Mouse (Mus musculus) lung, embryonic 16.5 days (tissue): ENCODE measurements around the gene Pafah1b2. TPM values are rescaled to one million over a fixed set of nuclear protein-coding genes. Genes with fewer than 3 reads are reported as not detected.

Experiments used
- ATAC-seq: fragments of 200-750 bp; cut with Nextera tagmentation; 2 replicates; pipeline ENCODE4 v1.8.0; 2017; ENCODE audit warnings: low read depth, mild to moderate bottlenecking, moderate library complexity
- H3K27ac ChIP-seq: fragments of 300-500 bp; sonication (generic); 2 replicates; pipeline ENCODE4 v1.5.1; 2014; ENCODE audit warnings: mild to moderate bottlenecking, control low read depth, low read length
- H3K27me3 ChIP-seq: fragments of 300-500 bp; sonication (generic); 2 replicates; pipeline ENCODE4 v1.6.1; 2014; ENCODE audit warnings: low read depth, low read length, mixed read lengths; ENCODE audit not compliant: control insufficient read depth, insufficient read depth
- H3K36me3 ChIP-seq: fragments of 300-500 bp; sonication (generic); 2 replicates; pipeline ENCODE4 v1.6.1; 2014; ENCODE audit warnings: low read length; ENCODE audit not compliant: control insufficient read depth, insufficient read depth
- H3K4me1 ChIP-seq: fragments of 300-500 bp; sonication (generic); replicated peaks from 2 replicates; pipeline ENCODE4 v1.6.1; 2014; ENCODE audit warnings: low read length, mixed read lengths; ENCODE audit not compliant: control insufficient read depth, insufficient read depth
- H3K4me2 ChIP-seq: fragments of 300-500 bp; sonication (generic); 2 replicates; pipeline ENCODE4 v1.6.1; 2014; ENCODE audit warnings: low read depth, low read length, control low read depth
- H3K4me3 ChIP-seq: fragments of 300-500 bp; sonication (generic); 2 replicates; pipeline ENCODE4 v1.5.1; 2014; ENCODE audit warnings: mild to moderate bottlenecking, low read length, control low read depth
- H3K9ac ChIP-seq: fragments of 300-500 bp; sonication (generic); 2 replicates; pipeline ENCODE4 v1.6.1; 2014; ENCODE audit warnings: low read length, control low read depth
- H3K9me3 ChIP-seq: fragments of 300-500 bp; sonication (generic); 2 replicates; pipeline ENCODE4 v1.6.1; 2016; ENCODE audit warnings: low read length; ENCODE audit not compliant: control insufficient read depth
- WGBS: fragments of 180-500 bp; shearing (Covaris S2); extraction: QIAGEN DNeasy Blood & Tissue Kit; methylation state at CpG from one replicate; pipeline ENCODE4 v1.1.7; 2014; 5-methylcytosine and 5-hydroxymethylcytosine counted together
- polyA plus RNA-seq: library from polyadenylated mRNA; unstranded; fragments of >200 nt; fragmentation: Nextera tagmentation; extraction: Ambion mirVana; gene quantifications from 2 replicates; pipeline ENCODE4 v1.2.1, GENCODE M21; 2015

Pafah1b2 gene
- polyA plus RNA-seq, 1 experiment from 2014 or later, result 157 TPM

- Histone ChIP-seq H3K9ac (no peak overlapping the region), H3K9me3 (no peaks in the 10 kb centered on the region), H3K27me3 (no peaks in the 10 kb centered on the region), H3K4me1 (no peaks in the 10 kb centered on the region), H3K4me2 (no peak overlapping the region), H3K27ac (no peak overlapping the region), H3K4me3 (no peak overlapping the region), H3K36me3 (peaks cover 37% of the 10 kb centered on the region)
- ATAC-seq, result 0 out of 2 replicates have a peak, but pooled peaks have one; percentile 15
- 88% methylated on average over 8 of the region's 8 CpGs for WGBS
Measured at GRCm38 (mm10) chr9:45943628-45944505, 68.6 kb downstream of the Pafah1b2 start.

- ATAC-seq, result no peak
- Histone ChIP-seq H3K36me3 (peaks cover 39% of the 10 kb centered on the region), H3K4me1 (no peaks in the 10 kb centered on the region)
Measured at GRCm38 (mm10) chr9:45942916-45943315, 69.6 kb downstream of the Pafah1b2 start.

GRCm38 (mm10) chr9:45942464-45942863 is 70.0 kb downstream of the Pafah1b2 start:
- Histone ChIP-seq H3K27me3 (no peaks in the 10 kb centered on the region), H3K36me3 (peaks cover 39% of the 10 kb centered on the region), H3K9me3 (no peaks in the 10 kb centered on the region), H3K27ac (no peak overlapping the region), H3K4me1 (no peaks in the 10 kb centered on the region), H3K4me2 (no peak overlapping the region), H3K9ac (no peak overlapping the region), H3K4me3 (no peak overlapping the region)
- WGBS, result 93% methylated on average over 16 of the region's 16 CpGs
- no peak for ATAC-seq

More at GRCm38 (mm10) chr9:45942916-45943315, 69.6 kb downstream of the Pafah1b2 start:
- H3K9me3 ChIP-seq, result no peaks in the 10 kb centered on the region
- no peak overlapping the region for H3K27ac ChIP-seq
- 88% methylated on average over 8 of the region's 8 CpGs for WGBS
- no peaks in the 10 kb centered on the region for H3K27me3 ChIP-seq
- H3K9ac ChIP-seq, result no peak overlapping the region
- no peak overlapping the region for H3K4me3 ChIP-seq
- H3K4me2 ChIP-seq, result no peak overlapping the region

- Histone ChIP-seq H3K4me1 (peaks cover under 1% of the 10 kb centered on the region), H3K4me2 (no peak overlapping the region), H3K9me3 (no peaks in the 10 kb centered on the region), H3K27me3 (no peaks in the 10 kb centered on the region), H3K27ac (no peak overlapping the region), H3K4me3 (no peak overlapping the region), H3K36me3 (peaks cover 39% of the 10 kb centered on the region), H3K9ac (no peak overlapping the region)
- ATAC-seq, result no peak
- 62% methylated on average over 18 of the region's 18 CpGs for WGBS
Measured at GRCm38 (mm10) chr9:45941329-45941888, 71.1 kb downstream of the Pafah1b2 start.

GRCm38 (mm10) chr9:45939794-45940193 is 72.7 kb downstream of the Pafah1b2 start:
- H3K27ac ChIP-seq, result no peak overlapping the region
- no peaks in the 10 kb centered on the region for H3K9me3 ChIP-seq
- peaks cover 9% of the 10 kb centered on the region for H3K4me1 ChIP-seq
- no peak overlapping the region for H3K4me2 ChIP-seq
- WGBS, result 89% methylated on average over 6 of the region's 6 CpGs
- no peak overlapping the region for H3K4me3 ChIP-seq
- no peak overlapping the region for H3K9ac ChIP-seq
- H3K27me3 ChIP-seq, result no peaks in the 10 kb centered on the region
- no peak for ATAC-seq
- peaks cover 29% of the 10 kb centered on the region for H3K36me3 ChIP-seq

GRCm38 (mm10) chr9:45938952-45939637 is 73.4 kb downstream of the Pafah1b2 start:
- no peak overlapping the region for H3K4me3 ChIP-seq
- H3K36me3 ChIP-seq, result peaks cover 22% of the 10 kb centered on the region

GRCm38 (mm10) chr9:45938088-45938487 is 74.4 kb downstream of the Pafah1b2 start:
- H3K4me1 ChIP-seq, result peaks cover 13% of the 10 kb centered on the region
- no peak for ATAC-seq
- no peak overlapping the region for H3K9ac ChIP-seq
- H3K9me3 ChIP-seq, result no peaks in the 10 kb centered on the region
- no peak overlapping the region for H3K4me3 ChIP-seq
- H3K4me2 ChIP-seq, result no peak overlapping the region
- no peaks in the 10 kb centered on the region for H3K27me3 ChIP-seq
- WGBS, result 80% methylated on average over 8 of the region's 8 CpGs
- H3K27ac ChIP-seq, result no peak overlapping the region
- peaks cover 15% of the 10 kb centered on the region for H3K36me3 ChIP-seq

More at GRCm38 (mm10) chr9:45938952-45939637, 73.4 kb downstream of the Pafah1b2 start:
- Histone ChIP-seq H3K9me3 (no peaks in the 10 kb centered on the region), H3K4me2 (no peak overlapping the region), H3K27me3 (no peaks in the 10 kb centered on the region), H3K9ac (no peak overlapping the region), H3K27ac (no peak overlapping the region), H3K4me1 (peaks cover 9% of the 10 kb centered on the region)
- WGBS, result 87% methylated on average over 15 of the region's 15 CpGs
- no peak for ATAC-seq

- peaks cover 24% of the 10 kb centered on the region for H3K4me1 ChIP-seq
- H3K4me3 ChIP-seq, result no peak overlapping the region
- ATAC-seq, result peak; percentile 69
- H3K9ac ChIP-seq, result no peak overlapping the region
- H3K4me2 ChIP-seq, result no peak overlapping the region
- H3K27ac ChIP-seq, result peak overlapping the region; percentile 60; the same call in 1 of the 2 replicates
- no peaks in the 10 kb centered on the region for H3K27me3 ChIP-seq
- WGBS, result 11% methylated on average over 3 of the region's 3 CpGs
- no peaks in the 10 kb centered on the region for H3K9me3 ChIP-seq
- H3K36me3 ChIP-seq, result peaks cover 6% of the 10 kb centered on the region
Measured at GRCm38 (mm10) chr9:45936883-45937282, 75.6 kb downstream of the Pafah1b2 start.
